Mouse (Mus musculus): ENCODE measurements around the gene Gpam. TPM values are rescaled to one million over a fixed set of nuclear protein-coding genes. Genes with fewer than 3 reads are reported as not detected.

Gpam gene
- polyA plus RNA-seq, 1 experiment from 2014 or later, result 21.0 TPM

Other genes starting within 250 kb of the Gpam start
- gene Tectb, start 53.5 kb upstream of the Gpam start, polyA plus RNA-seq (2016; fragmentation: Nextera tagmentation; extraction: Ambion mirVana), result not detected in 2 replicates
- gene Gucy2g, start 114.0 kb upstream of the Gpam start, polyA plus RNA-seq (2016; fragmentation: Nextera tagmentation; extraction: Ambion mirVana), result not detected in 2 replicates
- gene Acsl5, start 124.7 kb upstream of the Gpam start, polyA plus RNA-seq (2016; fragmentation: Nextera tagmentation; extraction: Ambion mirVana), result 17.4 and 20.3 TPM in 2 replicates
- gene Zdhhc6, start 188.8 kb upstream of the Gpam start, polyA plus RNA-seq (2016; fragmentation: Nextera tagmentation; extraction: Ambion mirVana), result 90.2 and 92.6 TPM in 2 replicates
- 29.4 and 30.1 TPM in 2 replicates for gene Vti1a, start 189.1 kb upstream of the Gpam start, polyA plus RNA-seq (2016; fragmentation: Nextera tagmentation; extraction: Ambion mirVana)

All from neural tube, embryonic 12.5 days (tissue).